Mouse (Mus musculus): ENCODE measurements around the gene 9130008F23Rik. TPM values are rescaled to one million over a fixed set of nuclear protein-coding genes. Genes with fewer than 3 reads are reported as not detected.
A peak's percentile ranks its signal among the peaks of the same experiment; 100 is the strongest.

9130008F23Rik gene
- polyA plus RNA-seq, 1 experiment from 2014 or later, result 3.4 TPM

DNA sequence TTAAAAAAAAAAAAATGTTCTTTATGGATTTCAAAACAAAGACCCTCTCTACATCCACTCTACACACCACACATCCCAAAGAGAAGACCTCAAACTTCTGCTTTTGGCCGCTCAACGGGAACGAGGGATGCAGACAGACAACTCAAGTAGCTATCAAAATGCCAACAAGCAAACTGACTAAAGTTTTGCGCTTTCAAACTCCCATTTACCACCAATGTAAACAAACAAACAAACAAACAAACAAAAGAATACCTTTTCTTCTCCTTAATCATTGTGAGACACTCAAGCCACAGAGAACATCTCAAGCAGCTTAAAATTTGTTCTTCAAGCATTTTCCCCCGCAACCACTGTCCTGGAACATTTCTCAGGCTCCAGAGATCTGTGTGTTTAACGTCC is 833 bp downstream of the 9130008F23Rik start:
- Histone ChIP-seq H3K36me3 (0 out of 2 replicates have a peak, but pooled peaks cover 3% of the 10 kb centered on the region), H3K4me3 (peak overlapping the region; percentile 69), H3K4me2 (peak overlapping the region; percentile 79), H3K4me1 (replicated peaks) (peaks cover 16% of the 10 kb centered on the region), H3K9me3 (replicated peaks) (no peaks in the 10 kb centered on the region), H3K27me3 (replicated peaks) (no peaks in the 10 kb centered on the region), H3K27ac (ENCODE audit: poor library complexity, severe bottlenecking) (peak overlapping the region; percentile 77), H3K9ac (peak overlapping the region; percentile 79)
- WGBS, result 3% methylated on average over 6 of the region's 6 CpGs
- no peak for ATAC-seq (ENCODE audit: insufficient number of reproducible peaks, low FRiP score)

DNA sequence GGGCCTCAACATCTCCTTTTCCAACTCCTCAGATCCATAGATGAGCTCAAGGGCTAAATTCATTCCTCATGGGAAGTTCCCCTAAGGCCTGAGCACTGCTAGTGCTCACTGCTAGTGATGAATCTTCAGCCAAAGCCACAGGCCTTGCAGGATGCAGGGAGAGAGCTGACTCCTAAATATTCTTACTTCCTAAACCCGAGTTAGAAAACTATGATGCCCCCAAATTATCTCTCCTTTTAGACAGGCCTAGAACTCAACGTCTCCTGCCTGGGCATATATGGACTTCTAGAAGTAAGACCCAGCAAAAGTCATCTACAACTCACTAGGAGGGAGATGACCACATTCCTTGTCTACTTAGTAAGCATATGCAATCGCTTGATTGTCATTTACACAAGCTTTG is 2.6 kb downstream of the 9130008F23Rik start:
- Histone ChIP-seq H3K27ac (ENCODE audit: poor library complexity, severe bottlenecking) (no peak overlapping the region), H3K9ac (0 out of 2 replicates have a peak overlapping the region, but pooled peaks have one; percentile 48), H3K9me3 (replicated peaks) (no peaks in the 10 kb centered on the region), H3K27me3 (replicated peaks) (no peaks in the 10 kb centered on the region), H3K4me2 (peak overlapping the region; percentile 79), H3K36me3 (0 out of 2 replicates have a peak, but pooled peaks cover 3% of the 10 kb centered on the region), H3K4me3 (peak overlapping the region; percentile 69), H3K4me1 (replicated peaks) (peaks cover 16% of the 10 kb centered on the region)
- WGBS, result 23% methylated on average over 3 of the region's 3 CpGs
- ATAC-seq (ENCODE audit: insufficient number of reproducible peaks, low FRiP score), result no peak

DNA sequence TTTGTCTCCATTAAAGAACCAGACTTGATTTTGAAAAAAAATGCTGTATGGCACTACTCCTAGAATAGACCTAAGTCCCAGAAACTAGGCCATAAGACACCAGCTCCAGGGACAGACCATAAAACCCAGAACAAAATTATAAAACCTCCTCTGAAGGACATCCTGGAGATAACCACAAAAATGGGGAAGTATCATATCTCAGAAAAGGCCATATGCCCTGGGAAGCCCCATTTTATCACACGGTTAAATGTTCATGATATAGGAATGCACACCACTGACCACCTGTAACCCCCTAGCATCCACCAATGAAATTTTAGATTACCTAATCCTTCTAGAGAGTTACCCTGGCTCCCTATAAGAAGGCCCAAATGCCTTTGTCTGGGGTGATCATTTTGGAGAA is 4.8 kb downstream of the 9130008F23Rik start:
- no peaks in the 10 kb centered on the region for H3K9me3 ChIP-seq (replicated peaks)
- no peak overlapping the region for H3K4me3 ChIP-seq
- H3K27me3 ChIP-seq (replicated peaks), result no peaks in the 10 kb centered on the region
- H3K36me3 ChIP-seq, result 0 out of 2 replicates have a peak, but pooled peaks cover 3% of the 10 kb centered on the region
- 76% methylated on average over 1 of the region's 1 CpGs for WGBS
- no peak for ATAC-seq (ENCODE audit: insufficient number of reproducible peaks, low FRiP score)
- H3K4me2 ChIP-seq, result no peak overlapping the region
- H3K4me1 ChIP-seq (replicated peaks), result peaks cover 16% of the 10 kb centered on the region
- no peak overlapping the region for H3K9ac ChIP-seq
- no peak overlapping the region for H3K27ac ChIP-seq (ENCODE audit: poor library complexity, severe bottlenecking)

DNA sequence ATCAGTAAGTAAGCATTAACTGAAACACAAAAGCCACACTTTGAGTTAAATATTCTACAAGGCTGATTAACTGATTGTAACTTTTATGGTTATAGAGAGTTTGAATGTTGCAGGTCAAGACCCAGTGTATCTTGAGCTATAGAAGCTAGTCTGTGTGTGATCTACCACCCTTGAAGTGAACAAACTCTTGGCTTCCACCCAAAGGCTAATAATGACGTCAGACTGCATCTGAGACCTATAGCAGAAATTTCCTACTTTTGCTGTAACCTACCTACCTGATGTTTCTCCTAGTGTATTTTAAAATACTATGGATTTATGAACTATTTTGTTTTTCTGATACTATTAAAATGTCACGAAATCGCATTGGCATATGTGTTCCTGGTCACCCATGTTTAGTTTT is 5.7 kb downstream of the 9130008F23Rik start:
- Histone ChIP-seq H3K36me3 (0 out of 2 replicates have a peak, but pooled peaks cover 3% of the 10 kb centered on the region), H3K27me3 (replicated peaks) (no peaks in the 10 kb centered on the region), H3K9me3 (replicated peaks) (no peaks in the 10 kb centered on the region), H3K4me2 (no peak overlapping the region), H3K4me1 (replicated peaks) (peaks cover 16% of the 10 kb centered on the region), H3K27ac (ENCODE audit: poor library complexity, severe bottlenecking) (no peak overlapping the region), H3K9ac (no peak overlapping the region), H3K4me3 (no peak overlapping the region)
- ATAC-seq (ENCODE audit: insufficient number of reproducible peaks, low FRiP score), result no peak
- WGBS, result 75% methylated on average over 3 of the region's 3 CpGs

DNA sequence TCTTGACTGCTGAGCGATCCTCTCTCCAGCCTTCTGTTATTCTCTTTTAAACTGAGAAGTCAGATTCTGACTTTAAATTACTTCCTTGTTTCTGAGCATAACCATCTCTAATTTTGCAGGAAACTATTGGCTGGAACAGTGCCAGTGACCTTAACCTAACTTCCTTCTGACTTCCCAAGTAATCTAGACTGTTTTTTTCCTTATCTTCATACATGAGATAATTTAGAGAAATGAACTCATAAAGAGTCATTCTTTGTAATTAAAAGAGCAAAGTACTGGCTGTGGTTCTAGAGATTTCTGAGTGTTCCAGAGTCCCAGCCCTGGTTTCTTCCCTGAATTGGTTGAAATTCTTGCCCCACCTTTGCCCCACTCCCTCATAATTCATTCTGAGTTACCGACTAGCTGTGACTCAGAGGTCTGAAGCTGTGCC is 6.8 kb downstream of the 9130008F23Rik start:
- 51% methylated on average over 2 of the region's 2 CpGs for WGBS
- no peak for ATAC-seq (ENCODE audit: insufficient number of reproducible peaks, low FRiP score)

DNA sequence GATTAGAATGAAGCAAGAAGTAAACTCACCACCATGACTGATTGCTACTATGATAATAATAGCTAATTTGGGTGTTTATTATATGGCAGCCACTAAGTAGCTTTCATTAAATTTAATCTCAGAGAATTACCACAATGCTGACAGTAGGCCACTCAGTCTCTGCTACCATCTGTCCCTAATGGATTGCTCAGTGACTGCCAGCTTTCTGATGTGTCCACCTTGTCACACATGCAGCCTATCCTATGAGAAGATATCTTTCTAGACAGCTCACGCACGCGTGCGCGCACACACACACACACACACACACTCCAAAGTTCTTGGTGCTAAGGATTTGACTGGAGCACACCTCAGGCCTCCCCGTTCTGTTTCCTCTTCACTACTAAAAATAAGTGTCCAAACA is 7.7 kb downstream of the 9130008F23Rik start:
- H3K4me3 ChIP-seq, result no peak overlapping the region
- H3K9ac ChIP-seq, result no peak overlapping the region
- H3K4me1 ChIP-seq (replicated peaks), result peaks cover 18% of the 10 kb centered on the region
- H3K36me3 ChIP-seq, result 0 out of 2 replicates have a peak, but pooled peaks cover 3% of the 10 kb centered on the region
- no peak overlapping the region for H3K4me2 ChIP-seq
- ATAC-seq (ENCODE audit: insufficient number of reproducible peaks, low FRiP score), result no peak
- H3K9me3 ChIP-seq (replicated peaks), result no peaks in the 10 kb centered on the region
- no peak overlapping the region for H3K27ac ChIP-seq (ENCODE audit: poor library complexity, severe bottlenecking)
- WGBS, result 93% methylated on average over 6 of the region's 6 CpGs
- H3K27me3 ChIP-seq (replicated peaks), result no peaks in the 10 kb centered on the region

More for the DNA sequence above, 6.8 kb downstream of the 9130008F23Rik start:
- H3K4me2 ChIP-seq, result no peak overlapping the region
- H3K9me3 ChIP-seq (replicated peaks), result no peaks in the 10 kb centered on the region
- H3K9ac ChIP-seq, result no peak overlapping the region
- H3K27me3 ChIP-seq (replicated peaks), result no peaks in the 10 kb centered on the region
- no peak overlapping the region for H3K27ac ChIP-seq (ENCODE audit: poor library complexity, severe bottlenecking)
- H3K36me3 ChIP-seq, result 0 out of 2 replicates have a peak, but pooled peaks cover 3% of the 10 kb centered on the region
- no peak overlapping the region for H3K4me3 ChIP-seq
- H3K4me1 ChIP-seq (replicated peaks), result peaks cover 24% of the 10 kb centered on the region

DNA sequence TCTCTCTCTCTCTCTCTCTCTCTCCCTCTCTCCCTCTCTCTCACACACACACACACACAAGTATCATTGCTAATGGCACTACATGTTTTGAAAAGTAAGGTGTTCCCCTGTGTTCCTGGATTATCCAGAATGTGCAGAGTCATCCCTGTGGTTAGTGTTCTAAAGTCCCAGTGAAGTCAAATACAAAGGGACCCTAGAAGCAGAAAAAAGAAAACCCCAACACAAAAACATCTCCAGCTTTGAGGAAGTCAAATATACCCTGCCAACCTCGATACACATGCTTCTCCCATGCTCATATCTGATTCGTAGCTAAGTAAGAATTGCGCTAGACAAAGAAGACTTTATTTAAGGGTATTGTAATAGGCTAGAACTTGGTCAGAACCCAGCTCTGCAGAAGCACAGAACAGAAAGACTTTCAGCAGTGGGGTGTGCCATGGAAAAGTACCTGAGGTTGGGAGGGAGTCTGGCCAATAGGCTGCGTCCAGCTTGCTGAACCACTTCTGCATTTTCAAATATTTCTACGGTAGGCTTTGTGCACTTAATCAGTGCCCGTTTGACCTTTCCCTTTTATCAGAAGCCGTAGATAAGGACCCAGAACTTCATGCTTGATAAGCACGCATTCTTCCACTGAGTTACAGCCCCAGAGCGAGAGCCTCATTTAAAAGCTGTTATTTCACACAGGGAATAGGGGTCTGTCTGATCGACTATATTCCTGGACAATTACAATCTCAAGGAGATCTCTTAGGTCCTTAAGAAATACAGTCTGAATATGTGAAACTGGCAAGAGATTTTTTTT is 11.2 kb downstream of the 9130008F23Rik start:
- no peak overlapping the region for H3K9ac ChIP-seq
- peak; percentile 42; the same call in 1 of the 2 replicates for ATAC-seq (ENCODE audit: insufficient number of reproducible peaks, low FRiP score)
- H3K4me3 ChIP-seq, result no peak overlapping the region
- no peaks in the 10 kb centered on the region for H3K9me3 ChIP-seq (replicated peaks)
- peak overlapping the region; percentile 54 for H3K4me2 ChIP-seq
- no peaks in the 10 kb centered on the region for H3K36me3 ChIP-seq
- peaks cover 10% of the 10 kb centered on the region; the same call in 1 of the 2 replicates for H3K4me1 ChIP-seq (replicated peaks)
- WGBS, result 12% methylated on average over 10 of the region's 10 CpGs
- peak overlapping the region; percentile 33; the same call in 1 of the 2 replicates for H3K27ac ChIP-seq (ENCODE audit: poor library complexity, severe bottlenecking)
- H3K27me3 ChIP-seq (replicated peaks), result no peaks in the 10 kb centered on the region

DNA sequence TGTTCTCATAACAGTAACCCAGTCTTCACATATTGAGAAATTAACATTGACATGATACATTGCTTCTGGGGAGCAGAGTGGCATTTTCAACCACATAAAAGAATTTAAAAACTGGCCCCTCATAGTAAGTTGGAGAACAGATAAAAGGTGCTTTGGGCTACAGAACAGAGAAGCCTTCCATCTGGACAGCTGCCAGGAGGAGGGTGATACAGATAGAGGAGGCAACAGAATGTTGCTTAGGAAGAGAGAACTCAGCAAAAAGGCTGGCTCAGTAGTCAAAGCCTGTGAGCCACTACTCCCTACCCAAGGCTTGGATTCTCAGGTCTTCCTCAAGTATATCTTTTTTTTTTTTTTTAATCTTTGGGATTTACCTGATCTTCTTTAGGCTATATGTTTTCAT is 25.3 kb downstream of the 9130008F23Rik start:
- Histone ChIP-seq H3K27ac (ENCODE audit: poor library complexity, severe bottlenecking) (no peak overlapping the region), H3K9me3 (replicated peaks) (no peaks in the 10 kb centered on the region), H3K9ac (no peak overlapping the region), H3K4me3 (no peak overlapping the region), H3K27me3 (replicated peaks) (no peaks in the 10 kb centered on the region), H3K36me3 (no peaks in the 10 kb centered on the region), H3K4me2 (no peak overlapping the region), H3K4me1 (replicated peaks) (0 out of 2 replicates have a peak, but pooled peaks cover 2% of the 10 kb centered on the region)
- ATAC-seq (ENCODE audit: insufficient number of reproducible peaks, low FRiP score), result no peak

DNA sequence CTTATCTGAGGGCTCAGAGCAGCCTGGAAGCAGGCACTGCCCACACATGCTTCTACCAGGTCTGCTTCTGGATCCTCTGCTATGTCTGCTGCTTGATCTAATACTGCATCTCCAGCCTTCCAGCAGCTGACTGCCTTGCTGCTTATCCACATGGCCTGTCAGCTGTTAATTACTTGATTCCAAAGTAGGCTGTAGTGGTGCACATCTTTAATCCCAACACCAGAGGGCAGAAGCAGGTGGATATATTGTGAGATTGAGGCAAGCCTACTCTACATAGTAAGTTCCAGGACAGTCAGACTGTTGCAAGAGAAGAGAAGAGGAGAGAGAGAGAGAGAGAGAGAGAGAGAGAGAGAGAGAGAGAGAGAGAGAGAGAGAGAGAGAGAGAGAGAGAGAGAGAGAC is 43.1 kb downstream of the 9130008F23Rik start:
- H3K27me3 ChIP-seq (replicated peaks), result no peaks in the 10 kb centered on the region
- H3K9me3 ChIP-seq (replicated peaks), result no peaks in the 10 kb centered on the region
- ATAC-seq (ENCODE audit: insufficient number of reproducible peaks, low FRiP score), result no peak
- H3K27ac ChIP-seq (ENCODE audit: poor library complexity, severe bottlenecking), result no peak overlapping the region
- H3K4me2 ChIP-seq, result no peak overlapping the region
- H3K36me3 ChIP-seq, result no peaks in the 10 kb centered on the region
- no peak overlapping the region for H3K9ac ChIP-seq
- H3K4me1 ChIP-seq (replicated peaks), result no peaks in the 10 kb centered on the region
- H3K4me3 ChIP-seq, result no peak overlapping the region

DNA sequence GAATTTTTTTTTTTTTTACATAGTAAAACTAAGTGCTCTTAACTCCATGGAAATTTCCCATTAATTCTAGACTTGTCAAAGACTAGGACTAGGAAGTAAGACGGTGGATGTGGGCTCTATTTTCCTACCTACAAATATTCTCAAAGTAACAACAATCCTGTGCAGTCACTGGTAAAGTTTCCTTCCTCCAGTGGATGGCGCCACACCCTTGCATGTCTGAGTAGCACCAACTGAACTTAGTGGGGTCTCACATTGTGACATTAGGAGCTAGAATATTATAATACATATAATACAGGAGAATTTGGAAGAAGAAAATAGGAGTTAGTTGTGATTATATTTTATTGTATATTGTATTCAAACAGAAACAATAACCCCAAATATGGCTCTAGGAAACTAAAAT is 48.5 kb downstream of the 9130008F23Rik start:
- no peak overlapping the region for H3K4me3 ChIP-seq
- no peak overlapping the region for H3K27ac ChIP-seq (ENCODE audit: poor library complexity, severe bottlenecking)
- ATAC-seq (ENCODE audit: insufficient number of reproducible peaks, low FRiP score), result no peak
- H3K4me1 ChIP-seq (replicated peaks), result no peaks in the 10 kb centered on the region
- no peak overlapping the region for H3K9ac ChIP-seq
- H3K36me3 ChIP-seq, result no peaks in the 10 kb centered on the region
- no peaks in the 10 kb centered on the region for H3K9me3 ChIP-seq (replicated peaks)
- H3K4me2 ChIP-seq, result no peak overlapping the region
- 48% methylated on average over 2 of the region's 2 CpGs for WGBS
- H3K27me3 ChIP-seq (replicated peaks), result no peaks in the 10 kb centered on the region

Measured in heart, embryonic 12.5 days (tissue).